Mouse (Mus musculus) hematopoietic stem cell, adult 5-6 weeks (primary cell): Measurements from ENCODE around the gene Ero1lb. TPM values are rescaled to one million over a fixed set of nuclear protein-coding genes. Genes with fewer than 3 reads are reported as not detected.

Experiments used
- ATAC-seq, 2 experiments: fragments of 125-278 bp in 1 of 2; replicated peaks in 1 of 2; 2 replicates each; pipeline ENCODE4 v1.8.0; 2016 to 2017; ENCODE audit warnings: inconsistent platforms in 2 of 2, mild to moderate bottlenecking in 2 of 2, moderate number of reproducible peaks in 2 of 2, low read depth in 1 of 2, moderate TSS enrichment in 1 of 2; ENCODE audit not compliant: low FRiP score in 2 of 2, poor library complexity in 2 of 2, severe bottlenecking in 2 of 2, insufficient read depth in 1 of 2, low TSS enrichment in 1 of 2
- total RNA-seq: library from RNA; stranded (forward); fragments of 172-1452, 232-1000 nt; gene quantifications from 2 replicates; pipeline ENCODE4 v1.2.3, GENCODE M21; 2017

Gene Ero1lb
- 7.4 and 10.3 TPM in 2 replicates for total RNA-seq

GRCm38 (mm10) chr13:12565621-12566390 lies at the start of gene Ero1lb:
Gene Ero1lb (plus strand): TSS chr13:12565874.
- ATAC-seq = peak; percentile 99

- 0 out of 4 replicates have a peak, but pooled peaks have one; percentile 20 to 40 for ATAC-seq
Measured at GRCm38 (mm10) chr13:12519371-12519770, 46.3 kb upstream of the Ero1lb start.

- peak; percentile 77 to 88 for ATAC-seq
Measured at GRCm38 (mm10) chr13:12519955-12520584, 45.6 kb upstream of the Ero1lb start, which contains the start of gene Edaradd. Gene Edaradd (minus strand): TSS chr13:12520438.

DNA sequence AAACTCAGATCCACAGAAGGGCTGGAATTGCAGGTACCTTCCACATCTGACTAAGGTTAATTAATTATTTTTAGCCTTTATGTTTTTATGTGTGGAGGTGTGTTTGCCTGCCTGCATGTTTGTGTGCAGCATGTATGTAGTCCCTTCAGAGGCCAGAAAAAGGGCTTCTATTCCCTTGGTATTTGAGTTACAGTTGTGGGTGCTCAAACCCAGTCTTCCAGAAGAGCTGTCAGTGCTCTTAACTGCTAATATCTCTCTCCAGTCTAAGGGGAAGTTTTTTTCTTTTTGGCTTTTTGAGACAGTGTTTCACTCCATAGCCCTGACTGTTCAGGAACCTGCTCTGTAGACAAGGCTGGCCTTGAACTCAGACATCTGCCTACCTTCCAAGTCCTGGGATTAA lies 43.3 kb upstream of the Ero1lb start:
- ATAC-seq = no peak

DNA sequence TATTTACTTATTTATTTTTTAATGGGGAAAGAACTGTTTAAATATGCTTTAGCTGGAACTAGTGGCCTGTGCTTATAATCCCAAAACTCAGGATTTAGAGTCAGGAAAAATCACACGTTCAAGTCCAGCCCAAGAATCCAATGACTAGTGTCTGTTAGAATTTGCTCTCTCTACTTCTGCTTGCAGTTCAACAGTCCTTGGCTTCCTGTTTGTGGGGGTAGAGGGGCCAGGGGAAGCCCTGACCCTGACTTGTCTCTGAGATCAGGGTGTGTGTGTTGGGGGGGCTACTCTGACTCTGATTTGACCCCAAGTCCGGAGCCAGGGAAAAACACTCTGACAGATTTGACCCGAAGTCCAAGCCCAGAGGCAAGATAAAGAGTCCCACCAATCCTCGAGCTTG lies 40.0 kb upstream of the Ero1lb start:
- ATAC-seq = no peak

DNA sequence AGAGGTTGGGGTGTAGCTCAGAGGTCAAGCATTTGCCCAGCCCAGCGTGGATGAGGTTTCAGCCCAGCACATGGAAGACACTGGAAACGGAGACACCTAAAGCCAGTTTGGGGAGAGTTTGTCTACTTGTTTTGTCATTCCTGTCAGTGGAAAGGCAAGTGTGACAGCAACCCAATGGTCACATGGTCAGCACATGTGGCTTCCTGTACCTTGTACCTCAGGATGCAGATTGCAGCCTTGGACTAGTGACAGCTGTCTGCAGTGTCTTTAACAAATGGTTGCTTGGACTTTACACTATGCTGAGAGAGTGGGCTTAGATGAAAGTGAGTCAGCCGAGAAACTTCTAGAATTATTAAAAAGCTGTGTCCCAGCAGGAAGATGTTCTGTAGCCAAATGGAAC lies 31.0 kb upstream of the Ero1lb start:
- no peak for ATAC-seq

DNA sequence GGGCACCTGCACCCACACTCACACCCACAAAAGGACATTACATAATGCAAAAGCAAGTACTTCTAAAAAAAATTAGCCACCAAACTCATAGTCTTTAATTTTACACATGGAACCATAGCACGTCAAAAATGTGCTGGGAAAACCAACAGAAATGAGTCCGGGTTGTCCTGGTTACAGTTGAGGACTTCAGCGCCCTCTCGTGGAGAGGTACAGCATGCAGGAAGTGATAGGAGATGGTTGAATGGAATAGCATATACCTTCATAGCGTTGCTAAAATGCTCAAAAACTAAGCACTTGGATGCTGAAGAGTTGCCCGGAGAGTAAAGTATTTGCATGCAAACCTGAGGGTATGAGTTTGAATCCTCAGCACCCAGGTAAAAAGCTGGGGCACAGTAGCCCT lies 27.7 kb upstream of the Ero1lb start:
- ATAC-seq = peak in 1 of 2 experiments; percentile 48; a peak in 1 of 4 replicates

- ATAC-seq = no peak
Measured at GRCm38 (mm10) chr13:12539716-12540115, 26.0 kb upstream of the Ero1lb start.

- no peak for ATAC-seq
Measured at GRCm38 (mm10) chr13:12540119-12540518, 25.6 kb upstream of the Ero1lb start.

- peak; percentile 97 to 98 for ATAC-seq
Measured at GRCm38 (mm10) chr13:12542006-12542981, 23.4 kb upstream of the Ero1lb start.

- no peak for ATAC-seq
Measured at GRCm38 (mm10) chr13:12543246-12543645, 22.4 kb upstream of the Ero1lb start.

GRCm38 (mm10) chr13:12543880-12544568 lies 21.6 kb upstream of the Ero1lb start:
- ATAC-seq = no peak

- ATAC-seq = no peak
Measured at GRCm38 (mm10) chr13:12554211-12554610, 11.5 kb upstream of the Ero1lb start.

GRCm38 (mm10) chr13:12559044-12559443 lies 6.6 kb upstream of the Ero1lb start:
- no peak for ATAC-seq

DNA sequence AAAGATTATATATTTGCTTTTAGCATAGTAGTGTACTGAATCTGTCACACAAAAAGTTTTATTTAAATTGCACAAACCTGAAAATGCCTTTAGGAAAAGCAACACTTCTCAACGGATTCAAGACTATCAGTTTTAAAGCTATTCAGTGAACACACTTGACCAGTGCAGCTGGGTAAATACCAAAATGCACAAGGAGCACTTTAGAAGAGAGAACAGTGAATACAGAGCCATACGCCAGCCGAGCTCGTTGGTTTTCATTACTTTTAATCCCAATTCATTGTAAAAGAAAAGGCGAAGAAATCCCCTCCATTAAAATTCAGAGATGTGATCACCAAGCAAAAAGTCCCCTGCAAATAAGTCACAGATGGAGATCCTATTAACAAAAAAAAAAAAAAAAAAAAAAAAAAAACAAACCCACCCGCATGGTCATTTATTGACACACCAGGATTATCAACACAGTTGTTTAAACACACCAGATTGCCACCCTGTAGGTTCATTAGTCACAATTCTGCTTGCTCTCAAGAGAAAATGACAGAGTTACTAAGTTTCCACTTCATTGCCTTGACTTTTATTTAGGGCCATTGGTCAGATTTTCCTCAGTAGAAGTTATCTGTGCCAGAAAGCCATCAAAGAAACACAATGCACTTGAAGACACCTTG lies 6.1 kb upstream of the Ero1lb start:
- no peak for ATAC-seq

DNA sequence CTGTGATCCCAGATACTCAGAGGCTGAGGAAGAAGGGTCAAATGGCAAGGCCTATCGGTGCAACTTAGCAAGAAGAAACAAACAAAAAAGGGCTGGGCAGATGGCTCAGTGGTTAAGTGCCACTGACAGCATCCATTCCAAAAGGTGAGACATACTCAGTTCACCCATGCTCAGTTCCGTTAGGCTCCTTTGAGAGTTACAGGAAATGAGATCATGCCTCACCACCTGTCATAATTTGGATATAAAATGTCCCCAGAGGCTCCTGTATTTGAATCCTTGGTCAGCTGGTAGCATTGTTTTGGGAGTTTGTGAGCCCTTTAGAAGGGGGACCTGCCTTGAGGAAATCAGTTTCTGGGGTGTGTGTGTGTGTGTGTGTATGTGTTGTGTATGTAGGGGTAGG lies 3.9 kb upstream of the Ero1lb start:
- ATAC-seq = no peak

- no peak for ATAC-seq
Measured at GRCm38 (mm10) chr13:12562256-12562655, 3.4 kb upstream of the Ero1lb start.
